Mouse (Mus musculus): ENCODE results near the gene Sin3b. TPM values are rescaled to one million over a fixed set of nuclear protein-coding genes. Genes with fewer than 3 reads are reported as not detected.
"Not testable (repeated sequence)": the region's sequence is repeated elsewhere in the genome, so short reads cannot be mapped to it uniquely, and the experiment has no call there.

Sin3b gene
- polyA plus RNA-seq, 1 experiment from 2014 or later, result 197 TPM

- Histone ChIP-seq H3K4me2 (replicated peaks; ENCODE audit: low read depth) (no peak overlapping the region), H3K9ac (ENCODE audit: low read length) (no peak overlapping the region), H3K4me1 (replicated peaks; ENCODE audit: control insufficient read depth, insufficient read depth) (no peaks in the 10 kb centered on the region), H3K27ac (replicated peaks) (no peak overlapping the region), H3K9me3 (ENCODE audit: control insufficient read depth, low read length) (no peaks in the 10 kb centered on the region), H3K27me3 (ENCODE audit: control insufficient read depth, insufficient read depth, low read length) (no peaks in the 10 kb centered on the region), H3K36me3 (ENCODE audit: control insufficient read depth, insufficient read depth, low read length) (no peaks in the 10 kb centered on the region), H3K4me3 (ENCODE audit: low read depth, low read length) (no peak overlapping the region)
- DNase-seq (ENCODE audit: low spot score), result no peak
- TF ChIP-seq EP300 (optimal IDR thresholded peaks at IDR 0.05) (no peak), CTCF (IDR thresholded peaks at IDR 0.05; ENCODE audit: low read depth) (no peak)
- WGBS, result 83% methylated on average over 4 of the region's 4 CpGs
- ATAC-seq (ENCODE audit: low FRiP score, low TSS enrichment), result no peak
These were observed 40.9 kb upstream of the Sin3b start for GRCm38 (mm10) chr8:72682051-72682687.

GRCm38 (mm10) chr8:72683010-72683521, 40.0 kb upstream of the Sin3b start:
- TF ChIP-seq CTCF (IDR thresholded peaks at IDR 0.05; ENCODE audit: low read depth), result no peak
- TF ChIP-seq EP300 (optimal IDR thresholded peaks at IDR 0.05), result no peak
- Histone ChIP-seq H3K4me1 (replicated peaks; ENCODE audit: control insufficient read depth, insufficient read depth) (no peaks in the 10 kb centered on the region), H3K27ac (replicated peaks) (no peak overlapping the region), H3K27me3 (ENCODE audit: control insufficient read depth, insufficient read depth, low read length) (no peaks in the 10 kb centered on the region), H3K36me3 (ENCODE audit: control insufficient read depth, insufficient read depth, low read length) (no peaks in the 10 kb centered on the region), H3K4me2 (replicated peaks; ENCODE audit: low read depth) (no peak overlapping the region), H3K9ac (ENCODE audit: low read length) (no peak overlapping the region), H3K4me3 (ENCODE audit: low read depth, low read length) (no peak overlapping the region), H3K9me3 (ENCODE audit: control insufficient read depth, low read length) (no peaks in the 10 kb centered on the region)
- ATAC-seq (ENCODE audit: low FRiP score, low TSS enrichment), result peak; percentile 80
- 32% methylated on average over 2 of the region's 2 CpGs for WGBS
- DNase-seq (ENCODE audit: low spot score), result peak; percentile 21

GRCm38 (mm10) chr8:72683572-72684099, 39.4 kb upstream of the Sin3b start:
- not testable (repeated sequence) for DNase-seq (ENCODE audit: low spot score); ATAC-seq (ENCODE audit: low FRiP score, low TSS enrichment)

DNA sequence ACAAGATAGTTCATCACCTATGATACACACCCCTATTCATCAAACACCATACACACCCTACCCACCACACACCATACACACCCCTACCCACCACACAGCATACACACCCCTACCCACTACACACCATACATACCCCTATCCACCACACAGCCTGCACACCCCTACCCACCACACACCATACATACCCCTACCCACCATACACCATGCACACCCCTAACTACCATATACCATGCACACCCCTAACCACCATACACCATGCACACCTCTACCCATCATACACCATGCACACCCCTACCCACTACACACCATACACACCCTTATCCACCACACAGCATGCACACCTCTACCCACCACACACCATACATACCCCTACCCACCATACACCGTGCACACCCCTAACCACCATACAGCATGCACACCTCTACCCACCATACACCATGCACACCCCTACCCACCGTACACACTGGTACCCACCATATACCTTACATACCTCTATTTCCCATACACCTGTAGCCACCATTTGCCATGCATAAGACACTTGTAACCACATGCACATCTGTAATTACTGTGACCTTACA, 24.6 kb upstream of the Sin3b start:
- TF ChIP-seq CTCF (IDR thresholded peaks at IDR 0.05; ENCODE audit: low read depth), result no peak
- no peak for TF ChIP-seq EP300 (optimal IDR thresholded peaks at IDR 0.05)
- no peaks in the 10 kb centered on the region for H3K27me3 ChIP-seq (ENCODE audit: control insufficient read depth, insufficient read depth, low read length)
- ATAC-seq (ENCODE audit: low FRiP score, low TSS enrichment), result no peak
- no peaks in the 10 kb centered on the region for H3K4me1 ChIP-seq (replicated peaks; ENCODE audit: control insufficient read depth, insufficient read depth)
- no peak overlapping the region for H3K4me2 ChIP-seq (replicated peaks; ENCODE audit: low read depth)
- 98% methylated on average over 2 of the region's 2 CpGs for WGBS
- DNase-seq (ENCODE audit: low spot score), result no peak
- H3K27ac ChIP-seq (replicated peaks), result no peak overlapping the region
- H3K9ac ChIP-seq (ENCODE audit: low read length), result no peak overlapping the region
- H3K9me3 ChIP-seq (ENCODE audit: control insufficient read depth, low read length), result no peaks in the 10 kb centered on the region
- H3K4me3 ChIP-seq (ENCODE audit: low read depth, low read length), result no peak overlapping the region
- no peaks in the 10 kb centered on the region for H3K36me3 ChIP-seq (ENCODE audit: control insufficient read depth, insufficient read depth, low read length)

More at GRCm38 (mm10) chr8:72683572-72684099, 39.4 kb upstream of the Sin3b start:
- not testable (repeated sequence) for H3K4me3 ChIP-seq (ENCODE audit: low read depth, low read length); H3K27ac ChIP-seq (replicated peaks); H3K9me3 ChIP-seq (ENCODE audit: control insufficient read depth, low read length); H3K9ac ChIP-seq (ENCODE audit: low read length); H3K27me3 ChIP-seq (ENCODE audit: control insufficient read depth, insufficient read depth, low read length); H3K4me2 ChIP-seq (replicated peaks; ENCODE audit: low read depth); H3K36me3 ChIP-seq (ENCODE audit: control insufficient read depth, insufficient read depth, low read length); H3K4me1 ChIP-seq (replicated peaks; ENCODE audit: control insufficient read depth, insufficient read depth)
- 87% methylated on average over 5 of the region's 5 CpGs for WGBS

DNA sequence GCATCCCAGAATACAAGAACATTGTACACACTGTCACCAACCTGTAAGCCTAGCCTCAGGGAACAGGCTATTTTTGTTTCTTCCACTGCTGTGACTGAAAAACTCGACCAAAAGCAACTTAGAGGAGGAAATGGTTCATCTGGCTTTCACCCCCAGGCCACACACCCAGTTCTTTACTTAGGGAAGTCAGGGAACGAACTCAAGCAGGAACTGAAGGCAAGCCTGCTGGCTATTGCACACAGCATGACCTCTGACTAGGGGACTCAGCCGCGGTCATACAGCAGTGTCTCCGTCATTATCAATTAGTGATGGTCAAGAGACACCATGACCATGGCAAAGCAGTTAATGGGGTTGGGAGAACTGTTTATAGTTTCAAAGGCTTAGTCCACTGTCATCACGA, 10.5 kb upstream of the Sin3b start:
- H3K27me3 ChIP-seq (ENCODE audit: control insufficient read depth, insufficient read depth, low read length), result no peaks in the 10 kb centered on the region
- WGBS, result 63% methylated on average over 6 of the region's 6 CpGs
- DNase-seq (ENCODE audit: low spot score), result no peak
- H3K4me1 ChIP-seq (replicated peaks; ENCODE audit: control insufficient read depth, insufficient read depth), result no peaks in the 10 kb centered on the region
- no peak overlapping the region for H3K4me3 ChIP-seq (ENCODE audit: low read depth, low read length)
- H3K9me3 ChIP-seq (ENCODE audit: control insufficient read depth, low read length), result no peaks in the 10 kb centered on the region
- no peak overlapping the region for H3K27ac ChIP-seq (replicated peaks)
- H3K36me3 ChIP-seq (ENCODE audit: control insufficient read depth, insufficient read depth, low read length), result no peaks in the 10 kb centered on the region
- TF ChIP-seq EP300 (optimal IDR thresholded peaks at IDR 0.05), result no peak
- TF ChIP-seq CTCF (IDR thresholded peaks at IDR 0.05; ENCODE audit: low read depth), result no peak
- no peak overlapping the region for H3K4me2 ChIP-seq (replicated peaks; ENCODE audit: low read depth)
- no peak for ATAC-seq (ENCODE audit: low FRiP score, low TSS enrichment)
- no peak overlapping the region for H3K9ac ChIP-seq (ENCODE audit: low read length)

GRCm38 (mm10) chr8:72716594-72716993, 6.5 kb upstream of the Sin3b start:
- WGBS, result 62% methylated on average over 5 of the region's 5 CpGs
- Histone ChIP-seq H3K4me2 (replicated peaks; ENCODE audit: low read depth) (no peak overlapping the region), H3K36me3 (ENCODE audit: control insufficient read depth, insufficient read depth, low read length) (no peaks in the 10 kb centered on the region), H3K27ac (replicated peaks) (no peak overlapping the region), H3K4me1 (replicated peaks; ENCODE audit: control insufficient read depth, insufficient read depth) (no peaks in the 10 kb centered on the region), H3K9me3 (ENCODE audit: control insufficient read depth, low read length) (no peaks in the 10 kb centered on the region), H3K4me3 (ENCODE audit: low read depth, low read length) (no peak overlapping the region), H3K27me3 (ENCODE audit: control insufficient read depth, insufficient read depth, low read length) (no peaks in the 10 kb centered on the region), H3K9ac (ENCODE audit: low read length) (no peak overlapping the region)
- TF ChIP-seq CTCF (IDR thresholded peaks at IDR 0.05; ENCODE audit: low read depth), result no peak
- TF ChIP-seq EP300 (optimal IDR thresholded peaks at IDR 0.05), result no peak
- peak; percentile 29; the same call in 1 of the 2 replicates for ATAC-seq (ENCODE audit: low FRiP score, low TSS enrichment)
- DNase-seq (ENCODE audit: low spot score), result no peak

Measured in stomach, postnatal 0 days (tissue).